Mouse (Mus musculus): Measurements from ENCODE around the gene Hs6st1.

GRCm38 (mm10) chr1:36082184-36082583, 14.0 kb downstream of the Hs6st1 start:
- TF ChIP-seq EP300 (IDR thresholded peaks at IDR 0.05; ENCODE audit: low read depth), result no peak
- TF ChIP-seq CTCF (IDR thresholded peaks at IDR 0.05; ENCODE audit: low read depth), result no peak

Measured in liver, postnatal 0 days (tissue).